Mouse (Mus musculus) bone marrow, adult 2 months (tissue): ENCODE measurements around the gene Rgs3.

Experiments
- CTCF ChIP-seq: fragments of 200-500 bp; IDR thresholded peaks from 2 replicates; pipeline ENCODE4 v1.5.1; 2011; ENCODE audit warnings: low read length, control low read depth; ENCODE audit not compliant: control insufficient read depth, insufficient read depth
- POLR2A ChIP-seq: fragments of 200-500 bp; IDR thresholded peaks from 2 replicates; pipeline ENCODE4 v1.6.1; 2011; ENCODE audit warnings: low read depth, mild to moderate bottlenecking, control low read depth, low read length, borderline replicate concordance; ENCODE audit not compliant: control insufficient read depth

- no peak for TF ChIP-seq CTCF
- TF ChIP-seq POLR2A = no peak
Measured at GRCm38 (mm10) chr4:62544801-62545200, 14.8 kb upstream of the Rgs3 start.
